Mouse (Mus musculus): ENCODE results near the gene Cyth2. TPM values are rescaled to one million over a fixed set of nuclear protein-coding genes. Genes with fewer than 3 reads are reported as not detected.

Cyth2 gene
- polyA plus RNA-seq, 1 experiment from 2014 or later: 89.7 TPM

DNA sequence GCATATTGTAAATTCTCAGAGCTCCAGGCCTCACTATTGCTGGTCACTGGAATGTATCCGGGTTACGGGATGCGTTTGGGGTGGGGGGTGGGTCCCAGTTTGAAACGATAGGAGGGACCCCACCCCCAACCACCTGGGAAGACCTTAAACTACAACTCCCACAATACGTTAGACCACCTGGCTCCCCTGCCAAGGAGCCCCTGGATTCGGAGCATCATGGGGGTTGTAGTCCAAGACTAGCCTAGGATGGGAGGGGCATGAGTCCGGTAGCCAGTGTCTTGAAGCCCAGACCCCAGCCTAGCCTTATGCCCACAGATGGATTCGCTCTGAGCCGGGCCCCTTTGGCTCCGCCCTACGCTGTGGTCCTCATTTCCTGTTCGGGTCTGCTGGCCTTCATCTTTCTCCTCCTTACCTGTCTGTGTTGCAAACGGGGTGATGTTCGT is 28.2 kb downstream of the Cyth2 start:
- H3K27ac ChIP-seq (ENCODE audit: low read depth, low read length): no peak overlapping the region
- no peaks in the 10 kb centered on the region for H3K36me3 ChIP-seq (ENCODE audit: control insufficient read depth, insufficient read depth, low read length)
- H3K9ac ChIP-seq (ENCODE audit: low read depth, low read length): no peak overlapping the region; the same call in 1 of the 2 replicates
- H3K9me3 ChIP-seq (replicated peaks; ENCODE audit: control insufficient read depth, low read length): no peaks in the 10 kb centered on the region
- 0 out of 2 replicates have a peak, but pooled peaks have one; percentile 39 for ATAC-seq (replicated peaks; ENCODE audit: insufficient number of reproducible peaks, low FRiP score, low TSS enrichment)
- peak overlapping the region; percentile 52 for H3K4me3 ChIP-seq (ENCODE audit: low read depth, low read length)
- 1% methylated on average over 14 of the region's 14 CpGs for WGBS (ENCODE audit: insufficient replicate concordance)
- peaks cover 9% of the 10 kb centered on the region; the same call in 1 of the 2 replicates for H3K4me1 ChIP-seq (ENCODE audit: control insufficient read depth, insufficient read depth, low read length)
- peaks cover 50% of the 10 kb centered on the region for H3K27me3 ChIP-seq (ENCODE audit: control insufficient read depth, insufficient read depth, low read length)
- peak overlapping the region; percentile 77 for H3K4me2 ChIP-seq

- Histone ChIP-seq H3K36me3 (ENCODE audit: control insufficient read depth, insufficient read depth, low read length) (no peaks in the 10 kb centered on the region), H3K27me3 (ENCODE audit: control insufficient read depth, insufficient read depth, low read length) (peaks cover 54% of the 10 kb centered on the region), H3K27ac (ENCODE audit: low read depth, low read length) (no peak overlapping the region), H3K9ac (ENCODE audit: low read depth, low read length) (peak overlapping the region; percentile 56), H3K9me3 (replicated peaks; ENCODE audit: control insufficient read depth, low read length) (no peaks in the 10 kb centered on the region), H3K4me2 (peak overlapping the region; percentile 77), H3K4me3 (ENCODE audit: low read depth, low read length) (peak overlapping the region; percentile 52), H3K4me1 (ENCODE audit: control insufficient read depth, insufficient read depth, low read length) (peaks cover 9% of the 10 kb centered on the region; the same call in 1 of the 2 replicates)
- peak; percentile 8; the same call in 1 of the 2 replicates for ATAC-seq (replicated peaks; ENCODE audit: insufficient number of reproducible peaks, low FRiP score, low TSS enrichment)
- under 1% methylated on average over 38 of the region's 42 CpGs for WGBS (ENCODE audit: insufficient replicate concordance)
Observed at GRCm38 (mm10) chr7:45785388-45786135, 28.8 kb downstream of the Cyth2 start.

DNA sequence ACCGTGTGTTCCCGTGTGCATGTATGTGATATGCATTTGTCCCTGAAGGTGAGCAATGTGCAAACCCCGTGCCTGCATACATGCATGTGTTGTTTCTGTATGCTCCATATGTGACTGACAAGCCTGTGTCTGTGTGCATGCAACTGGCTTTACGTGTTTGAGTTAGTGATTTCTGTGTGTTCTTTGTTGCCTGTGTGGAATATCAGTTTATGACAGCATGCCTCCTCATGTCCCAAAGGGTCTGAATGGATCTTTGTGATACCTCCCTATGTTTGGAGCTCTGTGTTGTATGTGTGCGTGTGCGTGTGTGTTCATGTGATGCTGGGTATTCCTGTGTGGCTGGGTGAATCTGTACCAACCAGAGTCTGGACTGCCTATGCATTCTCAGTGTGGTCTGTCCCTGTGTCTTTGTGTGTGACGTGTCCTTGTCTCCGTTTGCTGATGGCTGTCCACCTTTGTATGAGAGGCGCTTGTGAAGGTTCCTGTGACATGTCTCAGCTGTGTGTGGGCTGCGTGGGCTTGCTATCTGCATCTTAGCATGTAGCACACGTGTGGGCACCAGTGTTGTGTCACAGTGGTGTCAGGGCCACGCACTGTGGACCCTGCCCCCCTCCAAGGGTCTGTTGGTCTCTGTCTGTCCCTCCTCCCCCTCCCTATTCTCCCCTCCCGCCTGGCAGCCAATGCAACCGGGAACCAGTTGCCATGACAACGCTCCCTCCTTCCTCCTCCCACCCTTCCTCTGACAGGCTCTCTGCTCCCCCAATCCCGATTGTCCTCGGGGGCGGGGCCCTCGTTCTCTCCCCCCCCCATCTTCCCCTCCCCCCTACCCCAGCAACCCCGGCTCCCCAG is 29.6 kb downstream of the Cyth2 start, which contains the start of gene Sult2b1:
Gene Sult2b1, minus strand, starts transcription at position 146 of the 849 bp plus-strand sequence.
- Histone ChIP-seq H3K9ac (ENCODE audit: low read depth, low read length) (peak within 1 kb of the TSS; percentile 72), H3K36me3 (ENCODE audit: control insufficient read depth, insufficient read depth, low read length) (no peaks in the 10 kb centered on the region), H3K27me3 (ENCODE audit: control insufficient read depth, insufficient read depth, low read length) (peaks cover 57% of the 10 kb centered on the region), H3K9me3 (replicated peaks; ENCODE audit: control insufficient read depth, low read length) (no peaks in the 10 kb centered on the region), H3K4me2 (peak within 1 kb of the TSS; percentile 77), H3K27ac (ENCODE audit: low read depth, low read length) (no peak within 1 kb of the TSS), H3K4me1 (ENCODE audit: control insufficient read depth, insufficient read depth, low read length) (peaks cover 9% of the 10 kb centered on the region; the same call in 1 of the 2 replicates), H3K4me3 (ENCODE audit: low read depth, low read length) (peak within 1 kb of the TSS; percentile 52)
- peak; percentile 12; the same call in 1 of the 2 replicates for ATAC-seq (replicated peaks; ENCODE audit: insufficient number of reproducible peaks, low FRiP score, low TSS enrichment)
- 22% methylated on average over 20 of the region's 20 CpGs for WGBS (ENCODE audit: insufficient replicate concordance)

GRCm38 (mm10) chr7:45783511-45784091 is 30.8 kb downstream of the Cyth2 start, which contains the start of gene Lmtk3:
Gene Lmtk3, plus strand, starts transcription at chr7:45783738.
- ATAC-seq (replicated peaks; ENCODE audit: insufficient number of reproducible peaks, low FRiP score, low TSS enrichment): no peak; the same call in 1 of the 2 replicates
- Histone ChIP-seq H3K9ac (ENCODE audit: low read depth, low read length) (peak within 1 kb of the TSS; percentile 72), H3K4me3 (ENCODE audit: low read depth, low read length) (peak within 1 kb of the TSS; percentile 45), H3K4me1 (ENCODE audit: control insufficient read depth, insufficient read depth, low read length) (peaks cover 9% of the 10 kb centered on the region; the same call in 1 of the 2 replicates), H3K4me2 (peak within 1 kb of the TSS; percentile 67), H3K9me3 (replicated peaks; ENCODE audit: control insufficient read depth, low read length) (no peaks in the 10 kb centered on the region), H3K36me3 (ENCODE audit: control insufficient read depth, insufficient read depth, low read length) (no peaks in the 10 kb centered on the region), H3K27me3 (ENCODE audit: control insufficient read depth, insufficient read depth, low read length) (peaks cover 67% of the 10 kb centered on the region), H3K27ac (ENCODE audit: low read depth, low read length) (no peak within 1 kb of the TSS)
- WGBS (ENCODE audit: insufficient replicate concordance): under 1% methylated on average over 38 of the region's 38 CpGs

GRCm38 (mm10) chr7:45782271-45782670 is 32.1 kb downstream of the Cyth2 start:
- Histone ChIP-seq H3K9ac (ENCODE audit: low read depth, low read length) (no peak overlapping the region), H3K9me3 (replicated peaks; ENCODE audit: control insufficient read depth, low read length) (no peaks in the 10 kb centered on the region), H3K4me2 (no peak overlapping the region), H3K36me3 (ENCODE audit: control insufficient read depth, insufficient read depth, low read length) (no peaks in the 10 kb centered on the region), H3K27me3 (ENCODE audit: control insufficient read depth, insufficient read depth, low read length) (peaks cover 62% of the 10 kb centered on the region), H3K27ac (ENCODE audit: low read depth, low read length) (no peak overlapping the region), H3K4me3 (ENCODE audit: low read depth, low read length) (no peak overlapping the region), H3K4me1 (ENCODE audit: control insufficient read depth, insufficient read depth, low read length) (peaks cover 9% of the 10 kb centered on the region; the same call in 1 of the 2 replicates)
- ATAC-seq (replicated peaks; ENCODE audit: insufficient number of reproducible peaks, low FRiP score, low TSS enrichment): no peak
- 54% methylated on average over 4 of the region's 4 CpGs for WGBS (ENCODE audit: insufficient replicate concordance)

DNA sequence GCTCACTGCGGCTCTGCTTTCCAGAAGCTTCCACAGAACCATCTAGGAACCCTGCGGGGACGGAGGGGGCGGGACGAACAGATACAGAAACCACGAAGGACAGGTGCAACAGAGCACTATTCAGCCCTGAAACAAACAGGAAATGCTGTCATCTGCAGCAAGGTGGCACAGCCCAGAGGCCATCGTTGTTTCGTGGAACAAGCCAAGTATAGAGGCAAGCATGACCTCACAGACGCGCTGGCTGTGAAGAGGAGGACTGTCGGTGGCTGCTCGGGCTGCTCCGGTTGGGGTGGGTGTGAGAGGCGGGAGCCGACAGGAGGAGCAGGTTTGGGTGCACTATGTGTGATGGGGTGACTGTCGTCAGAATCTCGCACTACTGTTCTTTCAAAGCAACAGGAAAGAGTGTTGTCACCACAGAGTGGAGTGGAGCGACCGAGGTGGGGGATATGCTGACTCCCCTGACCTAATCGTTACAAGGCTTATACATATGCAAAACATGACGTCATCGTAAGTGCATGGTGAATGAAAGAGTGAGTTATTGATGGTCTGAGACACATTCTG is 35.2 kb downstream of the Cyth2 start:
- no peaks in the 10 kb centered on the region for H3K4me1 ChIP-seq (ENCODE audit: control insufficient read depth, insufficient read depth, low read length)
- no peaks in the 10 kb centered on the region for H3K36me3 ChIP-seq (ENCODE audit: control insufficient read depth, insufficient read depth, low read length)
- peak overlapping the region; percentile 48 for H3K4me2 ChIP-seq
- ATAC-seq (replicated peaks; ENCODE audit: insufficient number of reproducible peaks, low FRiP score, low TSS enrichment): no peak
- 20% methylated on average over 22 of the region's 22 CpGs for WGBS (ENCODE audit: insufficient replicate concordance)
- H3K4me3 ChIP-seq (ENCODE audit: low read depth, low read length): no peak overlapping the region
- no peak overlapping the region for H3K27ac ChIP-seq (ENCODE audit: low read depth, low read length)
- H3K9ac ChIP-seq (ENCODE audit: low read depth, low read length): 0 out of 2 replicates have a peak overlapping the region, but pooled peaks have one; percentile 0
- H3K9me3 ChIP-seq (replicated peaks; ENCODE audit: control insufficient read depth, low read length): no peaks in the 10 kb centered on the region
- H3K27me3 ChIP-seq (ENCODE audit: control insufficient read depth, insufficient read depth, low read length): peaks cover 36% of the 10 kb centered on the region

GRCm38 (mm10) chr7:45775237-45775636 is 39.1 kb downstream of the Cyth2 start:
- Histone ChIP-seq H3K4me1 (ENCODE audit: control insufficient read depth, insufficient read depth, low read length) (no peaks in the 10 kb centered on the region), H3K9me3 (replicated peaks; ENCODE audit: control insufficient read depth, low read length) (no peaks in the 10 kb centered on the region), H3K4me3 (ENCODE audit: low read depth, low read length) (no peak overlapping the region), H3K27ac (ENCODE audit: low read depth, low read length) (no peak overlapping the region), H3K36me3 (ENCODE audit: control insufficient read depth, insufficient read depth, low read length) (no peaks in the 10 kb centered on the region), H3K9ac (ENCODE audit: low read depth, low read length) (no peak overlapping the region), H3K4me2 (no peak overlapping the region), H3K27me3 (ENCODE audit: control insufficient read depth, insufficient read depth, low read length) (peaks cover 15% of the 10 kb centered on the region)
- ATAC-seq (replicated peaks; ENCODE audit: insufficient number of reproducible peaks, low FRiP score, low TSS enrichment): no peak
- WGBS (ENCODE audit: insufficient replicate concordance): 69% methylated on average over 7 of the region's 7 CpGs

- Histone ChIP-seq H3K4me2 (no peak overlapping the region), H3K9ac (ENCODE audit: low read depth, low read length) (no peak overlapping the region), H3K4me1 (ENCODE audit: control insufficient read depth, insufficient read depth, low read length) (no peaks in the 10 kb centered on the region), H3K9me3 (replicated peaks; ENCODE audit: control insufficient read depth, low read length) (no peaks in the 10 kb centered on the region), H3K4me3 (ENCODE audit: low read depth, low read length) (no peak overlapping the region), H3K27ac (ENCODE audit: low read depth, low read length) (no peak overlapping the region), H3K27me3 (ENCODE audit: control insufficient read depth, insufficient read depth, low read length) (peaks cover 4% of the 10 kb centered on the region; the same call in 1 of the 2 replicates), H3K36me3 (ENCODE audit: control insufficient read depth, insufficient read depth, low read length) (no peaks in the 10 kb centered on the region)
- ATAC-seq (replicated peaks; ENCODE audit: insufficient number of reproducible peaks, low FRiP score, low TSS enrichment): no peak
- 56% methylated on average over 4 of the region's 4 CpGs for WGBS (ENCODE audit: insufficient replicate concordance)
Observed at GRCm38 (mm10) chr7:45771101-45771500, 43.3 kb downstream of the Cyth2 start.
